Mouse (Mus musculus) liver, postnatal 0 days (tissue): Measurements from ENCODE around the gene Swi5.

ENCODE experiments used
- CTCF ChIP-seq: sonication (generic); IDR thresholded peaks from 2 replicates; pipeline ENCODE4 v1.5.1; 2016; ENCODE audit warnings: antibody characterized with exemption, low read depth
- EP300 ChIP-seq: IDR thresholded peaks from 2 replicates; pipeline ENCODE4 v1.6.1; 2016; ENCODE audit warnings: antibody characterized with exemption, low read depth, mild to moderate bottlenecking

- no peak for TF ChIP-seq CTCF
- TF ChIP-seq EP300: no peak
These were observed 27.9 kb upstream of the Swi5 start for GRCm38 (mm10) chr2:32315751-32316150.
